Mouse (Mus musculus): ENCODE data around the gene Fam161a. TPM values are rescaled to one million over a fixed set of nuclear protein-coding genes. Genes with fewer than 3 reads are reported as not detected.

The Fam161a gene
- polyA plus RNA-seq, 1 experiment, result 4.6 TPM

DNA sequence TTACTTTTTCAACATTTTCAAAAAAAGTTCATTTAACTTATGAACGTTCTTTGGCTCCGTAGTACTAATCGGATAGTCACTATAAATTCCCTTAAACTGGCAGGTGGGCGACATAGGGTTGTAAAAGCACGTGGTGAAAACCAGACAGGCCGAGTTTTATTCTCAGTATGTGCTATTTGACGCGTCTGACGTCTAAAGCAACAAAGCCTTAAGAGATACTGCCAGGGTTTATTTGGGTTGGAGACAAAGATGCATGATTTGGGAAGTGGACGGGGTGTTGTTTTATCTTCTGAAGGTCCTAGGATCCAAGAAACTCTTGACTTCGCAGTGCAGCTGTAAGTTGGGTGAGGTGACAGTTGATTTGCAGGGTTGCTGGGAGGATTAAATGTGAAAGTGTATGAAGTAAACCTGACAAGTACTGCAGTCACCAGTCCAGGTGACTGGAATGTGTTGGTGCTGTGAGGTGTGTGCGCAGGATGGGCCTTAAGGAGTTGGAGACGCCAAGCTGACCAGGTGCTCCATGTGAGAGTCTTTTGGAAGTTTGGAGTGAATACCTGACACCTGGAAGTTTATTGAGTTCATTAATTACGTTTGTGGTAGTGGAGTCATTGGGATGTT, 16.0 kb upstream of the Fam161a start:
- no peak for DNase-seq
- no peak overlapping the region for H3K27ac ChIP-seq (ENCODE audit: insufficient read depth, low read length)
- peaks cover 2% of the 10 kb centered on the region; the same call in 1 of the 2 replicates for H3K4me1 ChIP-seq (ENCODE audit: control insufficient read depth, insufficient read depth, low read length)
- TF ChIP-seq POLR2A (IDR thresholded peaks at IDR 0.05; ENCODE audit: borderline replicate concordance, insufficient read depth, low read length) (no peak), CTCF (IDR thresholded peaks at IDR 0.05; ENCODE audit: borderline replicate concordance, insufficient read depth, low read depth, low read length) (no peak)
- WGBS, result 9% methylated on average over 14 of the region's 14 CpGs
- H3K27me3 ChIP-seq (ENCODE audit: control insufficient read depth, insufficient read depth, low read length), result no peaks in the 10 kb centered on the region
- peak overlapping the region; percentile 44 for H3K4me3 ChIP-seq (replicated peaks; ENCODE audit: insufficient read depth, low read depth, low read length)

DNA sequence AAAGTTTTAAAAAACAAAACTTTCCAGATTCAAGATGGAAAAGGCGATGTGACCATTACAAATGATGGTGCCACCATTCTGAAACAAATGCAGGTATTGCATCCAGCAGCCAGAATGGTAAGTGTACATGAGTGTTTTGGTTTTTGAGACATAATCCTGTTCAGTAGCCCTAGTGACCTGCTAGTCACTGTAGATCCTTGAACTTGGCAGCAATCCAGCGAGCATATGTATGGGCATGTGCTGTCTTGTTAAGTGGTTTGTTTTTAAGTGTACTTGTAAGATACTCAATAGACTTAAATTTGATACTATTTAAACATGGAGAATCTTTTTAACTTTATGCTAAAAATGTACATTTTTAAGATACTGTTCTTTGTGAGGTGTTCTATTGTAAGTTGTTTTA, 13.1 kb upstream of the Fam161a start:
- TF ChIP-seq CTCF (IDR thresholded peaks at IDR 0.05; ENCODE audit: borderline replicate concordance, insufficient read depth, low read depth, low read length), result no peak
- no peak for TF ChIP-seq POLR2A (IDR thresholded peaks at IDR 0.05; ENCODE audit: borderline replicate concordance, insufficient read depth, low read length)
- no peak overlapping the region for H3K27ac ChIP-seq (ENCODE audit: insufficient read depth, low read length)
- peaks cover 2% of the 10 kb centered on the region; the same call in 1 of the 2 replicates for H3K4me1 ChIP-seq (ENCODE audit: control insufficient read depth, insufficient read depth, low read length)
- no peak overlapping the region for H3K4me3 ChIP-seq (replicated peaks; ENCODE audit: insufficient read depth, low read depth, low read length)
- 62% methylated on average over 2 of the region's 2 CpGs for WGBS
- no peaks in the 10 kb centered on the region for H3K27me3 ChIP-seq (ENCODE audit: control insufficient read depth, insufficient read depth, low read length)
- DNase-seq, result peak in 1 of 2 experiments; percentile 50

DNA sequence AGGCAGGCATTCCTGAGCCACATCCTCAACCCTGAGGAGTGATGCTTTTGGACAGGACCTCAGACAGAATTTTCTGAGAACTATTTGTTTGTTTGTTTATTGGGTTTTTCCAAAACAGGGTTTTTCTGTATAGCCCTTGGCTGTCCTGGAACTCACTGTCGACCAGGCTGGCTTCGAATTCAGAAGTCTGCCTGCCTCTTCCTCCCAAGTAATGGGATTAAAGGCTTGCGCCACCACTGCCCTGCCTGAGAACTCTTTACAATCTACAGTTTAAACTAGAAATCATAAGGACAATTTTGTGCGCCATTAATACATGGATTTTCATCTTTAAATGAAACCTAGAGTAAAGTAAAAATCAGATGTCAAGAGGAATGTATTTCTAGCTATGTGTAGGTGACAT, 11.9 kb upstream of the Fam161a start:
- WGBS, result 96% methylated on average over 4 of the region's 4 CpGs
- no peak overlapping the region for H3K4me3 ChIP-seq (replicated peaks; ENCODE audit: insufficient read depth, low read depth, low read length)
- DNase-seq, result no peak
- no peak for TF ChIP-seq POLR2A (IDR thresholded peaks at IDR 0.05; ENCODE audit: borderline replicate concordance, insufficient read depth, low read length)
- TF ChIP-seq CTCF (IDR thresholded peaks at IDR 0.05; ENCODE audit: borderline replicate concordance, insufficient read depth, low read depth, low read length), result no peak
- peaks cover 2% of the 10 kb centered on the region; the same call in 1 of the 2 replicates for H3K4me1 ChIP-seq (ENCODE audit: control insufficient read depth, insufficient read depth, low read length)
- no peaks in the 10 kb centered on the region for H3K27me3 ChIP-seq (ENCODE audit: control insufficient read depth, insufficient read depth, low read length)
- H3K27ac ChIP-seq (ENCODE audit: insufficient read depth, low read length), result no peak overlapping the region

DNA sequence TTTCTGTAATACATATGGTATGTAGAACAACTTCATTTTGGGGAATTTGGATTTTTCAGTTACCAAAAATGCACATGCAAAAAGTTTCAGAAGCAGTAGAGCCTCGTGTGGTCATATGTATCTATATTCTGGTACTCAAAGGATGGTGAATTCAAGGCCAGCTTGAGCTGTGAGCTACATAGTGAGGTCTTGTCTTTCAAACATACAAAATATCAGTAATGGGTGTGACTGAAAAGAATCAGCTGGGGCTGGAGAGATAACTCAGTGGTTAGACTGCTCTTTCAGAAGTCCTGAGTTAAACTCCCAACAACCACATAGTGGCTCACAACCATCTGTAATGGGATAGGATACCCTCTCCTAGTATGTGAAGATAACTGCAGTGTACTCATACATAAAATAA, 9.0 kb upstream of the Fam161a start:
- Histone ChIP-seq H3K27me3 (ENCODE audit: control insufficient read depth, insufficient read depth, low read length) (no peaks in the 10 kb centered on the region), H3K27ac (ENCODE audit: insufficient read depth, low read length) (no peak overlapping the region), H3K4me3 (replicated peaks; ENCODE audit: insufficient read depth, low read depth, low read length) (no peak overlapping the region), H3K4me1 (ENCODE audit: control insufficient read depth, insufficient read depth, low read length) (no peaks in the 10 kb centered on the region)
- WGBS, result 76% methylated on average over 1 of the region's 1 CpGs
- DNase-seq, result no peak
- TF ChIP-seq CTCF (IDR thresholded peaks at IDR 0.05; ENCODE audit: borderline replicate concordance, insufficient read depth, low read depth, low read length) (no peak), POLR2A (IDR thresholded peaks at IDR 0.05; ENCODE audit: borderline replicate concordance, insufficient read depth, low read length) (no peak)

DNA sequence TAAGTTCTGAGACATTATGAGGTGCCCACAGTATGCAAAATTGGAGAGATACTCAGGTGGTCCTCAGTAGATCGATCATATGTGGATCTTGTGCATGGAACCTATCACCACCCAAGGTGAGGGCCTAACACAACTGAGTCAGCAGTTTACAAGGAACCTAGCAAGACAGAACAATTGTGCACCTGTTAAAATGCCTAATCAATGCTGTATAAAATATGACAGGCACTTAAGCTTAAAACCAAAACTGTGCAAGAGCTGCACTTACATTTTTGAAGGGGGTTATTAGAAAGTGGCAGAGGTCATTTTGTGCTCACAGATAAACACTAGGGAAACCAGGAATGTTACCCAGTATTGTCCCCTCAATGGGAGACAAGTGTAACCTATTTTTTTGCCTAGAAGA, 2.1 kb upstream of the Fam161a start:
- no peaks in the 10 kb centered on the region for H3K27me3 ChIP-seq (ENCODE audit: control insufficient read depth, insufficient read depth, low read length)
- no peak overlapping the region for H3K4me3 ChIP-seq (replicated peaks; ENCODE audit: insufficient read depth, low read depth, low read length)
- no peak for DNase-seq
- no peak for TF ChIP-seq POLR2A (IDR thresholded peaks at IDR 0.05; ENCODE audit: borderline replicate concordance, insufficient read depth, low read length)
- no peak for TF ChIP-seq CTCF (IDR thresholded peaks at IDR 0.05; ENCODE audit: borderline replicate concordance, insufficient read depth, low read depth, low read length)
- 89% methylated on average over 1 of the region's 1 CpGs for WGBS
- no peaks in the 10 kb centered on the region; the same call in 1 of the 2 replicates for H3K4me1 ChIP-seq (ENCODE audit: control insufficient read depth, insufficient read depth, low read length)
- H3K27ac ChIP-seq (ENCODE audit: insufficient read depth, low read length), result no peak overlapping the region

DNA sequence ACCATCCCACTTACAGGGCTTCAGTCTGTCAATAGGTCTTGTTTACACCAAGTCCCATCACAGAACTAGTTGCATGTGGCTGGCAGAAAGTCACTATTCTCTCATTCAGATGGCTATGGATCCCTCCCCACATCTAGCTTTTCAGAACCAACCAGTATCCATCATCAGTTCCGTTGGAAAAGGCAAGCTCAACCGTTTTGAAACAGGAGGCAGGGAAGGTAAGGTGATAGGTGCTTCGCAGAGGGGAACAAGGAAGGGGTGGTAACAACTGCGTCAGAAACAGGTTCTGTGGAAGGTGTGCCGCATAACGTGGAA, 208 bp upstream of the Fam161a start:
- DNase-seq, result no peak
- TF ChIP-seq POLR2A (IDR thresholded peaks at IDR 0.05; ENCODE audit: borderline replicate concordance, insufficient read depth, low read length) (no peak), CTCF (IDR thresholded peaks at IDR 0.05; ENCODE audit: borderline replicate concordance, insufficient read depth, low read depth, low read length) (no peak)
- Histone ChIP-seq H3K4me3 (replicated peaks; ENCODE audit: insufficient read depth, low read depth, low read length) (peak overlapping the region; percentile 63), H3K27me3 (ENCODE audit: control insufficient read depth, insufficient read depth, low read length) (no peaks in the 10 kb centered on the region), H3K27ac (ENCODE audit: insufficient read depth, low read length) (peak overlapping the region; percentile 48), H3K4me1 (ENCODE audit: control insufficient read depth, insufficient read depth, low read length) (no peaks in the 10 kb centered on the region; the same call in 1 of the 2 replicates)
- 2% methylated on average over 6 of the region's 6 CpGs for WGBS

DNA sequence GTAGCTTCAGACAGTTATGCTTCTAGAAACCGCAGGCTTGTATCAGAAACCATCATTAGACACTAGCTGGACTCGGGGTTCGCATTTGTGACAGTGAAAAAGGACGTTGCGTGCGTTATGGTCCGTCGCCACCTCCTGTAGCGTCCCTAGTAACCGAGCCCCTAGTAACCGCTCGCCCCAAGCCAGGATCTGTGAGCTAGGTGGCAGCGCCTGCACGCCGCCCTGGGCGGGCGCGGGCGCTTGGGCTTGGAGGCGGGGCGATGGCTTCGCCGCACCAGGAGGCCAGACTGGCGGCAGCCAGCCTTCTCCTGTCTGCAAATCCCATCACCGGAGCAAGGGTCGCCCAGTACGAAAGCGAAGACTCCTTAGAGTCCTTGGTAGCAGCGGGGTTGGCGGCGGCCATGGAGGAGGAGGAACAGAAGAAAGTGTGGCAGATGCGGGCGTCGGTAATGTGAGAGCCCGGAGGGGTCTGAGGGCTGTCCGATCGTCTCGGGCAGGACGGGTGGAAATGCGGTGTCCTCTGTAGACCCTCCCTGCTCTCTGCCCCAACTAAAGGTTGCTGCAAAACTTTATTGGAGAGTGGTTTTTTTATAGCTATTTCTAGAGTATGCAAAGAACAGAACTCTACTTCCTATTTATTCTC, 971 bp downstream of the Fam161a start:
- under 1% methylated on average over 40 of the region's 40 CpGs for WGBS
- peak; percentile 86 to 87 for DNase-seq
- TF ChIP-seq CTCF (IDR thresholded peaks at IDR 0.05; ENCODE audit: borderline replicate concordance, insufficient read depth, low read depth, low read length), result no peak
- TF ChIP-seq POLR2A (IDR thresholded peaks at IDR 0.05; ENCODE audit: borderline replicate concordance, insufficient read depth, low read length), result peak; percentile 59; the same call in 1 of the 2 replicates
- Histone ChIP-seq H3K4me3 (replicated peaks; ENCODE audit: insufficient read depth, low read depth, low read length) (peak overlapping the region; percentile 76), H3K4me1 (ENCODE audit: control insufficient read depth, insufficient read depth, low read length) (no peaks in the 10 kb centered on the region; the same call in 1 of the 2 replicates), H3K27me3 (ENCODE audit: control insufficient read depth, insufficient read depth, low read length) (no peaks in the 10 kb centered on the region), H3K27ac (ENCODE audit: insufficient read depth, low read length) (peak overlapping the region; percentile 44)

DNA sequence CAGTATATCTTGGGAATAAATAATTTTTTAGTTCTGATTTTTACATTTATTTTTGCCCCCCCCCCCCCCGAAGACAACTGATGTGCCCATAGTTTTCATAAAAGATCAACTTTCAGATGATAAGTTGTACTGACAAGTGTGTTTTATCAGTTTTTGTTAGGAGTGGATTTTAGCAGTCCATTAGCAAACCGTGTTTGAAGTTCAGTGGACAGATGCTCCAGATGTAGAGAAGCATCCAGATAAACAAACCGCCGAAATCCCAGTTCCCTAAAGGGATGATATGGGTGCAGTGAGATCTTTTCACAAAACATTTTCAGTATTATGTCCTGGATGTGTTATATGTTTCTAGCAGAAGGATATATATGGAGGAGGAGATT, 1.5 kb downstream of the Fam161a start:
- H3K27me3 ChIP-seq (ENCODE audit: control insufficient read depth, insufficient read depth, low read length), result no peaks in the 10 kb centered on the region
- H3K4me1 ChIP-seq (ENCODE audit: control insufficient read depth, insufficient read depth, low read length), result no peaks in the 10 kb centered on the region; the same call in 1 of the 2 replicates
- no peak overlapping the region for H3K27ac ChIP-seq (ENCODE audit: insufficient read depth, low read length)
- TF ChIP-seq POLR2A (IDR thresholded peaks at IDR 0.05; ENCODE audit: borderline replicate concordance, insufficient read depth, low read length) (no peak), CTCF (IDR thresholded peaks at IDR 0.05; ENCODE audit: borderline replicate concordance, insufficient read depth, low read depth, low read length) (no peak)
- no peak for DNase-seq
- peak overlapping the region; percentile 76 for H3K4me3 ChIP-seq (replicated peaks; ENCODE audit: insufficient read depth, low read depth, low read length)
- 25% methylated on average over 4 of the region's 4 CpGs for WGBS
